Mouse (Mus musculus): ENCODE data around the gene Gabra5. TPM values are rescaled to one million over a fixed set of nuclear protein-coding genes. Genes with fewer than 3 reads are reported as not detected.

Gabra5 gene
- polyA plus RNA-seq (2015; fragmentation: Nextera tagmentation; extraction: Ambion mirVana), result 0.10 and 0.13 TPM in 2 replicates

- DNase-seq (ENCODE audit: low spot score), result no peak
Observed at GRCm38 (mm10) chr7:57509681-57510141, at the start of gene Gabra5. Gabra5 (minus strand) TSS chr7:57510059.

- DNase-seq (ENCODE audit: low spot score), result no peak
Observed at GRCm38 (mm10) chr7:57538565-57538964, 28.7 kb upstream of the Gabra5 start.

DNA sequence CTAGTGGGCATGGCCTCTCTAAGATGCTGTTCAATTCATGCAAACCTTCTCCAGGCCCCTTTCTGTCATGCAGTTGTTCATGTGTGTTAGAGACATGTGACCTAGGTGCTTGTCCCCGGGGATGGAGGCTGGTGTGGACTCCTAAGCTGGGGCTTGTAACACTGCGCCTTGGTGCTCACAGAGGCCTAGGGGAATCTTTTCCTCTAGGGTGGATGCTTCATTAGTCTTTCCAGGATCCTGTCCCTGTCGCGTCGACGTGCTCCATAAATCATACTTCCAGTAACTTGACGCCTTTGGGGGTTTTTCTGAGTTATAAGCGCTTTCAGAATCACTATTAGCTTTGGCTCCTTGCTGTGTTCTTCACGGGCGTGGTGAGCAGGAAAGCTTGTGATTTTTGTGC, 22.8 kb upstream of the Gabra5 start:
- no peak for DNase-seq (ENCODE audit: low spot score)

GRCm38 (mm10) chr7:57529954-57530353, 20.1 kb upstream of the Gabra5 start:
- no peak for DNase-seq (ENCODE audit: low spot score)

DNA sequence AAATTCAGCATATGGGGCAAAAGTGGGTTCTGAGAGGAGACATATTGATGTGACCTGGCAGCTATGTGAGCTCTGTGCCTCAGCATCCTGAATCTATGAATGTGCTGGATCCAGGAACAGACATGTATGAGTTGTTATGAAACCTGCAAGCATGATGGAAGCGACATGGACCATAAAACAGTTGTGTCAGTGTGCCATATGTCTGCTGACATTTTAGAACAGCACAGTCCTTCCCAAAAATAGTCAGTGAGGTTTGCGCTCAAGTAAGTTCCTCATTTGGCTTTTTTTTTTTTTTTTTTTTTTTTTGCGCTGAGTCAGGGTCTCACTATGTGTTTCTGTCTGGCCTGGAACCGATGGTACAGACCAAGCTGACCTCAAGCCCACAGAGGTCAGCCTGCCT, 19.6 kb upstream of the Gabra5 start:
- DNase-seq (ENCODE audit: low spot score), result no peak

DNA sequence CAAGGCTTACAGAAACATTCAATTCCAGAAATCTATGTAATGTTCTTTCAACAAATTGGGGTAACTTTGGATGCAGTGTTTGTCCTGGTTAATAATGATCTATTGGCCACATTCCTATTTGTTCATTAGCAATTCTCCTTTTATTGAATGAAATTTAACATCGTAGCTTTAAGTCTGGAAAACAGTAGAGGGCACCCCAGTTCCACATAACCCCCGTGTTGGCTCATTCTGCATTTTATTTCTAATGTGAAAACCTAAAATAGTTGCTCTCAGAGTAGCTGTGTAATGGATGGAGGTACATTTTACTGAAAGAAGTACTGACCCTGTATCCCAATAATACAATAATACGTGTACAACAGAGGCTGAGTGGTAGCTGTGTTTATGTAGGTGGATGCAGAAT, 3.1 kb upstream of the Gabra5 start:
- DNase-seq (ENCODE audit: low spot score), result no peak

DNA sequence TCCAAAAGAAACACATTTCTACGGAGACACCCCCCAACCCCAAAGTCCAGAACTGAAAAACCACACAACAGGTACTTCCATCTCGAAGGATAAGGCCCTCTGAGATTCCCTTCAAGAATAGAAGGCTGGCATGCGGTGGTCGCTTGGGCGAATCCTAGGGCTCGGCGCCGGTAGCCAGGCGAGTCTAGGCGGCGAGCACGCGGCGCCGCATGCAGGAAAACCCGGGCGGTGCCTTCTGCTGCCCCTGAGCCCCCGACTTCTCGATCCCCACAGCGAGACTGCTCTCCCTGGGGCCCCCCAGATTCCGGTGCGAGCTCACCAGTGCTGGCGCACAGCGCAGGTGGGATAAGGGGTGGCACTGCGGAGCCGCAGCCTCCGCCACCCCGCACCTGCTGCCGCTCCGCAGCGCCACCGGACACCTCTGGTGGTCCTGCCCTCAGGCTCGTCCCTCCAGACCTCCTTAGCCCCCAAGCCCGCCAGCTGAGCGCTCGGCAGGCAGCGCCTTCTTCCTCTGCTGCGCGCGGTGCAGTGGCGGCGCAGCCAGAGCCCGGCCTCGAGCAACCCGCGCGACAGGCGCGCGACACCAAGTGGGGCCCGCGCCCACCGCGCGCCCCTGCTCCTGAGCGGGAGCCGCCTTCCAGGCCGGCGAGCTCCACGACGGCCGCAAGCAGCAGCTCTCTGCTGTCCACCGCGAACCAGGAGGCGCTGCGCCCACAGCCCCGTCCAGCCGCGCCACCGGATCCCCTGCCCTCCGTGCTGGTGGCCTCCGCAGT, 813 bp downstream of the Gabra5 start:
- DNase-seq (ENCODE audit: low spot score), result no peak

- DNase-seq (ENCODE audit: low spot score), result no peak
Observed at GRCm38 (mm10) chr7:57502809-57503208, 7.0 kb downstream of the Gabra5 start.

DNA sequence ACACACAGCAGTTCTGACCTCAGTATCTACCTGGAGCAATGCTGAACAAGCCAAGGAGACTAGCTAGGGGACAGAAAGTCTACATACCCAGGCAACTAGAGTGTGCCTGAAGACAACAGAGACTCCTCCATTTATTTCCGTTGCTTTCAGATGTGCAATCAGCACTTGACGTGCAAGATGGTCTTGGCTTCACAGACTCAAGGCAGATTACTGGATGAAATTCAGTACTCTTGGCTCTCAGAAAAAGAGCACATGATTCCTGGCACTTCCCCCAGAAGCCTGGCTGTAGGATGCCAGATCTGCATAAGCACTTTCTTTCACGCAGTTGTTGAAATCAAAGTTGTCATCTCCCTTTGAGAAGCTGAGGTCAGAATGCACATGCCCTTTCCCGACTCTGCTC, 18.1 kb downstream of the Gabra5 start:
- DNase-seq (ENCODE audit: low spot score), result no peak

GRCm38 (mm10) chr7:57486907-57487306, 23.0 kb downstream of the Gabra5 start:
- no peak for DNase-seq (ENCODE audit: low spot score)

DNA sequence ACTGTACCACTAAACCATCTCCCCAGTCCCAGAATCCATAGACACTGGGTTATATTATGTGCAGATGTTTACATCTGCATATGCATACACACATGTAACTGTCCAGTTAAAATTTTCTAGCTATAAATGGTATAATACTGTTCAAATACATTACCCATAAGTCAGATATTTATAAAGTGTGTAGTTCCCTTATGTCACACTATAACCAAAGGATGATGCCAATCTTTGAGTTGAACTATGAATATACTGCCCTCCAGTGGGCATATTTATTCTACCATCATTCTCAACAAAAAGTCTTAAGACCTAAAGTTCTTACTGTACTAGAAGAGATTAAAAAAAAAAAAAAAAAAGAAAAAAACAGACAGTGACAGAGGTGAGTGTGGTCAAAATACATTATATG, 27.0 kb downstream of the Gabra5 start:
- DNase-seq (ENCODE audit: low spot score), result no peak

GRCm38 (mm10) chr7:57473811-57474525, 35.9 kb downstream of the Gabra5 start:
- DNase-seq (ENCODE audit: low spot score), result no peak

GRCm38 (mm10) chr7:57471316-57471715, 38.5 kb downstream of the Gabra5 start:
- no peak for DNase-seq (ENCODE audit: low spot score)

DNA sequence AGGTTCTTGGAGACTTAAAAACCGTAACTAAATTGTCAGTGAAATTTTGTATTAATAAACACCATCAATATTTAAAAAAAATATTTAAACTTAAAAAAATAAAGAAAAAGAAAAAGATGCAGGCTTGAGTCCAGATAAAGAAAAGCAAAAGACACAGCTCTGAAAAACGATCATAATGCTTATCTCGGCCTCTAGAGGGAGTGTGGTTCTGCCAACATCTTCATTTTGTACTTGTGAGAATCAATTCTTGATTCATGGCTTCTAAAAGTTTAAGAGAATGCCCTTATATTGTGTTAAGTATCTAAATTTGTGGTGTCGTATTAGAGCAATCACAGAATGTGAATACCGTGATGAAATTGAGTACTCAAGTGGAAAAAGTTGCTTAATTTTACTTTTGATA, 49.5 kb downstream of the Gabra5 start:
- no peak for DNase-seq (ENCODE audit: low spot score)

DNA sequence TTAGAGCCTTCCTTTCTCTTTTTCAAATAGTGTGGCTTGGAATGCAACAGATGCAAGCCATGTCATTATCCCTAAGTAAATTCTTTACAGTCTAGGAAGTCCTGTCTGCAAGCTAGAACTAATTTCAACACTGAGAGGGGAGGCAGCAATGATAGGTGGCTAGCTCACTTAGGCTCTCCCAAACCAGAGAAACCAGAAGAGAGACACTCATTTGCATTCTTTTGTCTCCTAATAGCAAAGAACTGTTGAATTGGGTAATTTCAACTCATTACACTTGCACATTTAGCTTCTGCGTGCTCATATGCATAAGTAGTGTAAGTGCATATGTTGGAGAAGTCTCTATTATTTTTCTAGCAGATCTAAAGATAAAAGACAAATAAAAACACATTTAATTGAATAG, 61.6 kb downstream of the Gabra5 start:
- DNase-seq (ENCODE audit: low spot score), result no peak

- no peak for DNase-seq (ENCODE audit: low spot score)
Observed at GRCm38 (mm10) chr7:57422675-57423074, 87.2 kb downstream of the Gabra5 start.

DNA sequence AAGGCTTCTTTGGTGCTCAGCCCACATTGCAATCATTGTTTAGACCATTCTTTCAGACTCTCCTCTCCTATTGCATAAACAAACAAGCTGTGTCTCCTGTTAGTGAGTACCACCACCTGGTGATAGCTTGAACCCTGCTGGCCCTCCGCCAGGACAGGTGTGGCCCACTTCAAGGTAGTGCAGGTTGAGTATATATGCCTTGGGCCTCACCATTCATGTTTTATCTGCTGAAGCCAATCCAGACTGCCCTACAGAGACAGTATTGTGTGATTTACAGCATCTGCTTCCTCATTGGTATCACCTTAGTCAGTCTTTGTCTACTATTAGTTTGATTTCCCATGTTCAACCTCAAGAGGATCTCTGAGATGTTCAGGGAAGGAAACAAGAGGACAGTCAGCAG, 88.8 kb downstream of the Gabra5 start:
- no peak for DNase-seq (ENCODE audit: low spot score)

- no peak for DNase-seq (ENCODE audit: low spot score)
Observed at GRCm38 (mm10) chr7:57419392-57419791, 90.5 kb downstream of the Gabra5 start, which contains the start of gene Gabrb3. Gabrb3 (plus strand) TSS chr7:57419692.

DNA sequence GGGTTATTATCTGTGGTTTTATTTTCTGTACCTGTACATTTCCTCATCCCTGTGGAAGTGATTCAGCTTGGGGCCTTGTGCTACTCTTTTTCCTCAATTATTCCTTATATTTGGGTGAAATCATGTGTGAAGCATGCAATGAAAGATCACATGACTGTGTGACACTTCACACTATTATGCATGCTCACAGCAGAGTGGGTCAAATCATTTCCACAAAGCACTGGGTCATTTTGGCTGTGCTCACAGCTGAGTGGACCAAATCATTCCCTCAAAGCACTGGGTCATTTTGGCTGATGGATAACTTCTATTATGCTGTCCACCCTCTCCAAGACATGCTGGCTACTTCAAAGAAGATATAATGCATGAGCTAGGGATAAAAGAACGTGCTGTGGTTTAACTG, 97.0 kb downstream of the Gabra5 start:
- no peak for DNase-seq (ENCODE audit: low spot score)

- DNase-seq (ENCODE audit: low spot score), result no peak
Observed at GRCm38 (mm10) chr7:57411163-57411562, 98.7 kb downstream of the Gabra5 start.

GRCm38 (mm10) chr7:57393551-57393950, 116.3 kb downstream of the Gabra5 start:
- no peak for DNase-seq (ENCODE audit: low spot score)

DNA sequence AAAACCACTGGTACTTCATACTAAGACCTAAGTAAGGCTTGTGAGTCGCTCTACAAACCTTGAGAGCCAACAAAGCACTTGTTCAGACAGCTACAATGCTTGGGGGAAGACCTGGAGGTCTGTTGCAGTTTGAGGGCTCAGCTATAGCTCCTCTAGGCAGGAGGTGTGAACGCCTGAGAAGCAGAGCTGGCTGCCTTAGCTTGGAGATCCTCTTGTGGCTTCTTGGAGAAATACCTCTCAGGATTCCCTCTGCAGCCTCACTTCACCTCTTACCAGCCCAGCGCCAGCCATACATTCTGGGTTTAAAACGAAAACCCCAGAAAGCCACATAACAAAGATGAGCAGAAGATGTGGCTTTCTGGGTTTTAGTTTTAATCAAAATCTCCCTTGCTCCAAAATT, 119.8 kb downstream of the Gabra5 start:
- no peak for DNase-seq (ENCODE audit: low spot score)

DNA sequence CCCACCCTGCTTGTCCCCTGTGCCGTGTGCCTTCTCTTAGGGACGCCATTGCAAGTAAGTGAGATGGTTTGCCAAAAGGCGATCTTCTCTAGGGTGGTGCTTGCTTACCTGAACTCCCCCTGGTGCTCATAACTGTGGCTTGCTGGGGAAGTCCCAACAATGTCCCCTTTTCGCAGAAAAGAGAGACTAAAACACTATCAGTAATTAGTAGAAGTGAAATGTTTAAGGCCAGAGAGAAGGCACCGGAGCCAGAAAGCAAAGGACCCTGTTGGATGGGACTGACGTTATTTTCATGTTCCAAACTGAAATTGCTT, 122.6 kb downstream of the Gabra5 start:
- no peak for DNase-seq (ENCODE audit: low spot score)

Data from thymus, postnatal 0 days (tissue).